Mouse (Mus musculus) testis, adult 2 months (tissue): ENCODE results near the gene Slc7a1. TPM values are rescaled to one million over a fixed set of nuclear protein-coding genes. Genes with fewer than 3 reads are reported as not detected.

Experiments
- H3K27ac ChIP-seq: fragments of 200-500 bp; 2 replicates; pipeline ENCODE4 v1.5.1; 2012; ENCODE audit warnings: low read depth, low read length; ENCODE audit not compliant: control insufficient read depth, insufficient read depth
- H3K27me3 ChIP-seq: fragments of 200-500 bp; 2 replicates; pipeline ENCODE4 v1.6.1; 2012; ENCODE audit warnings: mild to moderate bottlenecking, low read length, moderate library complexity; ENCODE audit not compliant: control insufficient read depth, insufficient read depth
- H3K36me3 ChIP-seq: fragments of 200-500 bp; 2 replicates; pipeline ENCODE4 v1.6.1; 2012; ENCODE audit warnings: mild to moderate bottlenecking, low read length; ENCODE audit not compliant: control insufficient read depth, insufficient read depth
- H3K4me1 ChIP-seq: fragments of 200-500 bp; 2 replicates; pipeline ENCODE4 v1.6.1; 2012; ENCODE audit warnings: low read length; ENCODE audit not compliant: control insufficient read depth, insufficient read depth
- H3K4me3 ChIP-seq: fragments of 200-500 bp; 2 replicates; pipeline ENCODE4 v1.5.1; 2012; ENCODE audit warnings: low read depth, mild to moderate bottlenecking, low read length, moderate library complexity, mixed read lengths; ENCODE audit not compliant: control insufficient read depth
- CTCF ChIP-seq: fragments of 200-500 bp; IDR thresholded peaks from 2 replicates; pipeline ENCODE4 v1.5.1; 2012; ENCODE audit warnings: low read depth, mild to moderate bottlenecking, inconsistent platforms, low read length, moderate library complexity; ENCODE audit not compliant: control insufficient read depth, insufficient read depth, insufficient replicate concordance
- POLR2A ChIP-seq: fragments of 200-500 bp; IDR thresholded peaks from 2 replicates; pipeline ENCODE4 v1.6.1; 2012; ENCODE audit warnings: low read depth, mild to moderate bottlenecking, inconsistent platforms, low read length, moderate library complexity; ENCODE audit not compliant: control insufficient read depth
- polyA plus RNA-seq: library from polyadenylated mRNA; depleted of rRNA; stranded (reverse); fragments of >200 nt; gene quantifications from 2 replicates; pipeline ENCODE4 v1.2.3, GENCODE M21; 2012

Gene Slc7a1
- polyA plus RNA-seq, 1 experiment = 10.5 TPM

DNA sequence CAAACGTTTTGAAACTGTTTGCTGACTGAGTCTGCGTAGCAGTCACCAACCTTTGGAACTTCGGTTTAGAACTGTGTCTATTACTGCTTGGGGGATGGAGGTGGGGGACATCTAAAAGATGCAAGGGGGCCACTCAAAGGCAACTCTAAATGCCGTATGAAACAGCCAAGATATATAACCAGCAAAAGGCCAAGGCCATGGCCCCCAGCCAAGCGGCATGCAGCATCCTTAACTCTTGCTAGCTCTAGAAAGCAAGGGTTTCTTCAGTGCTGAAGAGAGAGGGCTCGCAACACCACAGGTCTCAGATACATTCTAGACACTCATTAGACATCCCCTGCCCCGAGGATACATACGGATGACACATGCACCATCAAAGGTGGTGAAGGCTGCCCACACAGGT lies 6.4 kb downstream of the Slc7a1 start:
- Histone ChIP-seq H3K36me3 (no peaks in the 10 kb centered on the region), H3K27ac (no peak overlapping the region), H3K4me3 (no peak overlapping the region), H3K27me3 (no peaks in the 10 kb centered on the region), H3K4me1 (no peaks in the 10 kb centered on the region)
- no peak for TF ChIP-seq CTCF
- TF ChIP-seq POLR2A = no peak

DNA sequence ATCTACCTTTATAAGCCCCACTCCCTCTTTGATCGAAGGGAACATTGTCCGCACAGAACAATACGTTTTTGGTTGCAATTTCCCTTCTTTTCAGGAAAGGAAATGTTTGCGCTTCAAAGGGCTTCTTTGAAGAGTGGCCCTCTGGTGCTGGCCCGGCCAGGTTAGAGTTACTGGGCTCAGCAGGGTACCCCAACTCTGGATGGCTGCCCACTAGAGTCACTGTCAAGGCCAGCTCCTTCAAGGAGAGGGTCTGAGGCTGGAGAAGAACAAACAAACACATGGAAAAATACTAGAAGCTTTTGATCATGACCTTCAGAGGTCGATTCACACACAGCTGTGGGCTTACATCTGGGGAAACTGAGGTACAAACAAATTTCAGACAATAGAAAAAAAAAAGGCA lies 6.9 kb downstream of the Slc7a1 start:
- Histone ChIP-seq H3K27me3 (no peaks in the 10 kb centered on the region), H3K27ac (no peak overlapping the region), H3K4me3 (no peak overlapping the region), H3K4me1 (no peaks in the 10 kb centered on the region), H3K36me3 (no peaks in the 10 kb centered on the region)
- TF ChIP-seq POLR2A (no peak), CTCF (no peak)

DNA sequence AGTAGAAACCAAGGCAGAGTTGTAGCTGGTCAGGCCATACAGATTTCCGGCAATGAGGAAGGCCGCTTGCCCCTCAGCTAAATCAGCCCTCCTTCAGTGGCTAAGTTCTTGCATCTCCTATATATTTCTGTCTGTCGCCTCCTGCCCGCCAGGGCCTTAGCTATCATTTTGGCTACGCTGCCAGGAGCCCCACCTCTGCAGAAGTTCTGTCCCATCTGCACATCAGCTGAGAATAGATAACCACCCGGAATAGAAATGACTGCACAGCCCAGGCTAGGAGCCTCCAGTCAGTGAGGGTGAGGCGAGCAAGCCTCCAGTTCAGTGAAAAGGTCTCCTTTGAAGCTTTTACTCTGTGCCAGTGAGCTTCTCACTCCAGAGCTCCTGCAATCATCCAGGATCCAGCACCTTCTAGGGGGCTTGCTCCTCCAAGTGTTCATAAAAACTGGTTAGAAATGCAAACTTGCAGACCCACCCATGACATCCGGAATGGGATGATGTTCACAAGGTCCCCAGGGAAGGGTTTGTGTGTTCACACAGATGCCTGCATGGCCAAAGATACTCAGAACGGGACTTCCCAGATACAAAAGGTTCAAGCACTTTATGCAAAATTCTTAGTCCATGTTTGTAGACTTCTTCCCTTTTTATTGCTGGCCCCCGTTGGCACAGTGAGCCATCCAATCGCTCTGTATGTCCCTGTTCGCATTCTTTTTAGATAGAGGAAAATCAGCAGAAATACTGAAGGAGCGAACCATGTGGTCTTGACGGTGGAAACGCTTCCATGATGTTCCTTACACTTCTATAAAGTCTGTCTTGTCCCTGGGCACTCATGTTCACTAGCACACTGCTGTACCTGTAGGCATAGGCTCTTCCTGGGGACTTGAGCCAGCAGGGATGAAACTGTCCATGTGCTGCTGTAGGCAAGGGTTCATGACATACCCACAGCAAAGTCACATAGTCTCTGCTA lies 10.4 kb downstream of the Slc7a1 start:
- Histone ChIP-seq H3K36me3 (no peaks in the 10 kb centered on the region), H3K27ac (no peak overlapping the region), H3K27me3 (no peaks in the 10 kb centered on the region), H3K4me3 (no peak overlapping the region), H3K4me1 (no peaks in the 10 kb centered on the region; the same call in 1 of the 2 replicates)
- TF ChIP-seq POLR2A = no peak
- no peak for TF ChIP-seq CTCF

DNA sequence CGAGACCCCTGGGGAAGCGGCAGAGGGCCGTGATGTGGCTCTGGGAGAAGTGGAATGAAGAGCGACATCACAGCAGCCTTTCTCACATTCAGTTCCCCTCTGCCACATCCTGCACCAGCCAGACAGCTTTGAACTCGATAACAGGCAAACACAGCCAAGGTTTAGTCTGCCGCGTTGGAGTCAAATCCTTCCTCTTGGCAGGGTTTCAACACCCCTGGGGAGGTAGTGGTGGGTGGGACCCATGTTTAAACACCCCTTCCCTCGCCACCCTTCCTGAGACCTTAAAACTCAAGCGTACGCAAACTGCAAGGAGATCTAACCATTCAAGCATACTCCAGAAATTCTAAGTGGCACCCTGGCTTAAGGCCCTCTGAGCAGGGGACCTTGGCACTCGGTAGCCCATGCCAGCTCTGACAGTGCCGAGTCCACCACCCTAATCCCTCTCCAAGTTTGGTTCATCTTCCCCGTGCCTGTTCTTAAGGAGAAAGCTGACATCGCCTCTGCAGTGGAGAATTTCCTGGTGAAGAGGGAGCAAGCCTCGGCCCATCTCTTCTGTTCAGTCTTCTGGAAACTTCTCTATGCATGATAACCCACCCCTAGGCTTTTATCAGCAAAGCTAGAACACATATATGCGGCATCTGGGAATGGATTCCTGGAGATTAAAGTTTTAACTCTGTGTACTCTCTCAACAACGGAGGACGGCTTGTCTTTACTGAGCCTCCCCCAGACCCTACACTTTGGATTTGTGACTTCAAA lies 11.3 kb downstream of the Slc7a1 start:
- H3K36me3 ChIP-seq = no peaks in the 10 kb centered on the region
- TF ChIP-seq POLR2A = no peak
- TF ChIP-seq CTCF = no peak
- H3K27ac ChIP-seq = no peak overlapping the region
- H3K27me3 ChIP-seq = no peaks in the 10 kb centered on the region
- H3K4me3 ChIP-seq = no peak overlapping the region
- H3K4me1 ChIP-seq = peaks cover 2% of the 10 kb centered on the region; the same call in 1 of the 2 replicates

DNA sequence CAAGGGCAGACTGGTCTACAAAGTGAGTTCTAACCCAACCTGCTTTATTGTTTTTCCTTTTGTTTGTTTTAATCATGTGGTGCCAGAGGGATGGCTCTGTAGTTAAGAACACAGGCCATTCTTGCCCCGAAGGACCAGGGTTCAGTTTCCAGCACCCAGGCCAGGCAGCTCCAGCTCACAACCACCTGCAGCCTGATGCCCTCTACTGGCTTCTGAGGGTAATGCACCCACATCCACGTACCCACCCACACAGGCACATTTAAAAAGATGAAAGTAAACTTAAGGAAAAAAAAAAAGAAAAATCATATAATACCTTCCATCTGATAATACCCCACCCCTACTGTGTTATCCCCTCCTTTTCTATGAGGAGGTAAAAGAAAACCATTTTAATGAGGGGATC lies 11.9 kb downstream of the Slc7a1 start:
- H3K27ac ChIP-seq = no peak overlapping the region
- TF ChIP-seq POLR2A (no peak), CTCF (peak; percentile 78; the same call in 1 of the 2 replicates)

DNA sequence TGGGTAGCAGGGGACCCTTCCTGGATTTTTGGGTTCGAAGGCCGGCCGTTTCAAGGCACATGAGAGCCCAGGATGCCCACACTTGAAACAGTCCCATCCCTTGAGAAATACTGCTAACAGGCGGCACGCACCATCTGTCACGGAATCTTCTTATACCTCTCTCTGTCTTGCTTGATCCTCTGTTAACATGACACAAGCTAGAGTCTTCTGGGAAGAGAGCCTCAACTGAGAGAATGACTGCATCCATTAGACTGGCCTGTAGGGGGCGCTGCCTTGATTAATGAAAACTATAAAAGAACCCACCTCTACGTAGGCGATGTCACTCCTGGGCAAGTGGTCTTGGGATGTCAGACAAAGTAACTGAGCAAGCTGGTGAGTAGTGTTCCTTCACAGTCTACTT lies 13.2 kb downstream of the Slc7a1 start:
- Histone ChIP-seq H3K27me3 (no peaks in the 10 kb centered on the region), H3K36me3 (no peaks in the 10 kb centered on the region)
- TF ChIP-seq POLR2A (no peak), CTCF (peak; percentile 30; the same call in 1 of the 2 replicates)

More for the DNA sequence above, 11.9 kb downstream of the Slc7a1 start:
- Histone ChIP-seq H3K4me3 (no peak overlapping the region), H3K27me3 (no peaks in the 10 kb centered on the region), H3K36me3 (no peaks in the 10 kb centered on the region), H3K4me1 (peaks cover 2% of the 10 kb centered on the region; the same call in 1 of the 2 replicates)

More for the DNA sequence above, 13.2 kb downstream of the Slc7a1 start:
- no peak overlapping the region for H3K27ac ChIP-seq
- H3K4me3 ChIP-seq = no peak overlapping the region
- H3K4me1 ChIP-seq = peaks cover 2% of the 10 kb centered on the region; the same call in 1 of the 2 replicates
